Mouse (Mus musculus) heart, postnatal 0 days (tissue): Measurements from ENCODE around the gene Iqcf3.

Experiments used
- CTCF ChIP-seq: IDR thresholded peaks from 2 replicates; pipeline ENCODE4 v1.5.1; 2016; ENCODE audit warnings: antibody characterized with exemption, control low read depth, low read depth
- EP300 ChIP-seq: IDR thresholded peaks from 2 replicates; pipeline ENCODE4 v1.6.1; 2016; ENCODE audit warnings: antibody characterized with exemption, low read depth

- TF ChIP-seq EP300 = no peak
- no peak for TF ChIP-seq CTCF
Measured at GRCm38 (mm10) chr9:106485076-106485475, 76.4 kb downstream of the Iqcf3 start.
